Mouse (Mus musculus) thymus, adult 2 months (tissue): ENCODE measurements at regions not wholly inside any gene's neighbourhood (a gene's known extent, or its start where the extent isn't known, plus 50 kb on each side); places are given as distances from the start of the nearest gene placed in this dataset.

ENCODE experiments used
- CTCF ChIP-seq: fragments of 200-500 bp; IDR thresholded peaks from 2 replicates; pipeline ENCODE4 v1.5.1; 2012; ENCODE audit warnings: mild to moderate bottlenecking, control low read depth, low read length, moderate library complexity, borderline replicate concordance; ENCODE audit not compliant: control insufficient read depth, poor library complexity, insufficient read depth; ENCODE audit errors: extremely low read depth
- POLR2A ChIP-seq: fragments of 200-500 bp; IDR thresholded peaks from 2 replicates; pipeline ENCODE4 v1.6.1; 2012; ENCODE audit warnings: mild to moderate bottlenecking, low read length, control low read depth, moderate library complexity; ENCODE audit not compliant: control insufficient read depth, poor library complexity, insufficient read depth; ENCODE audit errors: extremely low read depth

GRCm38 (mm10) chr3:21833111-21833510 lies 243.3 kb upstream of the Tbl1xr1 start:
- TF ChIP-seq POLR2A = no peak
- TF ChIP-seq CTCF = no peak
